Mouse (Mus musculus) MEL (cell line): Measurements from ENCODE around the gene Tbc1d2. TPM values are rescaled to one million over a fixed set of nuclear protein-coding genes. Genes with fewer than 3 reads are reported as not detected.

Experiments used
- DNase-seq: peaks from one replicate; pipeline ENCODE4 v3.0.0; 2011; ENCODE audit warnings: low read depth, low spot score
- H3K27ac ChIP-seq: 2 replicates; pipeline ENCODE4 v1.5.1; 2012; ENCODE audit warnings: low read depth, mild to moderate bottlenecking, control low read depth, low read length, moderate library complexity; ENCODE audit not compliant: control insufficient read depth
- H3K27me3 ChIP-seq, 2 experiments: fragments of 150-350 bp in 1 of 2; sonication (generic) in 1 of 2; 2 replicates each; pipeline ENCODE4 v1.6.1; 2012; ENCODE audit warnings: low read length in 2 of 2, mild to moderate bottlenecking in 2 of 2, improper control_type of control experiment in 1 of 2, moderate library complexity in 1 of 2; ENCODE audit not compliant: insufficient read depth in 2 of 2, control insufficient read depth in 1 of 2
- H3K36me3 ChIP-seq, 2 experiments: 2 replicates each; pipeline ENCODE4 v1.6.1; 2012 to 2014; ENCODE audit warnings: low read length in 2 of 2, improper control_type of control experiment in 1 of 2, inconsistent platforms in 1 of 2, mild to moderate bottlenecking in 1 of 2; ENCODE audit not compliant: insufficient read depth in 2 of 2, control insufficient read depth in 1 of 2
- H3K4me1 ChIP-seq, 2 experiments: fragments of 150-350 bp in 1 of 2; sonication (generic) in 1 of 2; 2 replicates each; pipeline ENCODE4 v1.6.1; 2012; ENCODE audit warnings: low read length in 2 of 2, improper control_type of control experiment in 1 of 2, mild to moderate bottlenecking in 1 of 2; ENCODE audit not compliant: insufficient read depth in 2 of 2, control insufficient read depth in 1 of 2
- H3K4me3 ChIP-seq, 2 experiments: fragments of 150-350 bp in 1 of 2; sonication (generic) in 1 of 2; 2 replicates each; pipeline ENCODE4 v1.5.1; 2012; ENCODE audit warnings: low read depth in 2 of 2, low read length in 2 of 2, mild to moderate bottlenecking in 2 of 2, moderate library complexity in 2 of 2, control low read depth in 1 of 2, improper control_type of control experiment in 1 of 2; ENCODE audit not compliant: control insufficient read depth in 1 of 2, insufficient read depth in 1 of 2
- H3K79me2 ChIP-seq: 2 replicates; pipeline ENCODE4 v1.6.1; 2012; ENCODE audit warnings: mild to moderate bottlenecking, low read length, moderate library complexity; ENCODE audit not compliant: control insufficient read depth, poor library complexity, insufficient read depth
- H3K9ac ChIP-seq: 2 replicates; pipeline ENCODE4 v1.6.1; 2012; ENCODE audit warnings: low read depth, mild to moderate bottlenecking, control low read depth, low read length, moderate library complexity; ENCODE audit not compliant: control insufficient read depth, poor library complexity, severe bottlenecking
- H3K9me3 ChIP-seq: fragments of 150-350 bp; sonication (generic); replicated peaks from 2 replicates; pipeline ENCODE4 v1.6.1; 2012; ENCODE audit warnings: mild to moderate bottlenecking, low read length, improper control_type of control experiment, moderate library complexity; ENCODE audit not compliant: insufficient read depth
- CHD2 ChIP-seq: IDR thresholded peaks from 2 replicates; pipeline ENCODE4 v1.6.1; 2011; ENCODE audit warnings: low read length, improper control_type of control experiment
- CTCF ChIP-seq, 3 experiments: IDR thresholded peaks in 2 of 3; conservative IDR thresholded peaks in 1 of 3; 2 replicates each; pipeline ENCODE4 v1.5.1; 2011 to 2012; ENCODE audit warnings: low read length in 3 of 3, low read depth in 2 of 3, mild to moderate bottlenecking in 2 of 3, improper control_type of control experiment in 1 of 3, inconsistent platforms in 1 of 3, mixed read lengths in 1 of 3, moderate library complexity in 1 of 3; ENCODE audit not compliant: control insufficient read depth in 1 of 3, insufficient read depth in 1 of 3, poor library complexity in 1 of 3, severe bottlenecking in 1 of 3
- E2F4 ChIP-seq: IDR thresholded peaks from 2 replicates; pipeline ENCODE4 v1.6.1; 2011; ENCODE audit warnings: low read depth, low read length, improper control_type of control experiment, borderline replicate concordance
- ELF1 ChIP-seq: IDR thresholded peaks from 2 replicates; pipeline ENCODE4 v1.6.1; 2014; ENCODE audit warnings: low read depth, mild to moderate bottlenecking, inconsistent platforms, low read length, improper control_type of control experiment, moderate library complexity
- EP300 ChIP-seq, 2 experiments: IDR thresholded peaks; 2 replicates each; pipeline ENCODE4 v1.6.1; 2011; ENCODE audit warnings: improper control_type of control experiment in 2 of 2, low read length in 2 of 2, low read depth in 1 of 2, mild to moderate bottlenecking in 1 of 2
- ETS1 ChIP-seq: IDR thresholded peaks from 2 replicates; pipeline ENCODE4 v1.6.1; 2012; ENCODE audit warnings: low read depth, mild to moderate bottlenecking, inconsistent platforms, low read length, improper control_type of control experiment, moderate library complexity
- GABPA ChIP-seq: IDR thresholded peaks from 2 replicates; pipeline ENCODE4 v1.6.1; 2012; ENCODE audit warnings: low read depth, mild to moderate bottlenecking, inconsistent platforms, low read length, improper control_type of control experiment, moderate library complexity
- GATA1 ChIP-seq: IDR thresholded peaks from 2 replicates; pipeline ENCODE4 v1.6.1; 2011; ENCODE audit warnings: low read depth, low read length, improper control_type of control experiment
- HCFC1 ChIP-seq: IDR thresholded peaks from 2 replicates; pipeline ENCODE4 v1.6.1; 2012; ENCODE audit warnings: low read depth, mild to moderate bottlenecking, inconsistent platforms, low read length, improper control_type of control experiment, moderate library complexity
- JUND ChIP-seq: IDR thresholded peaks from 2 replicates; pipeline ENCODE4 v1.6.1; 2011; ENCODE audit warnings: low read depth, mild to moderate bottlenecking, improper control_type of control experiment, low read length
- KAT2A ChIP-seq: conservative IDR thresholded peaks from 2 replicates; pipeline ENCODE4 v1.6.1; 2012; ENCODE audit warnings: low read depth, low read length, improper control_type of control experiment, inconsistent platforms
- MAFK ChIP-seq: IDR thresholded peaks from 2 replicates; pipeline ENCODE4 v1.6.1; 2011; ENCODE audit warnings: low read depth, mild to moderate bottlenecking, low read length, improper control_type of control experiment, borderline replicate concordance
- MAX ChIP-seq: IDR thresholded peaks from 2 replicates; pipeline ENCODE4 v1.6.1; 2011; ENCODE audit warnings: low read length, improper control_type of control experiment
- MEF2A ChIP-seq: IDR thresholded peaks from 2 replicates; pipeline ENCODE4 v1.6.1; 2014; ENCODE audit warnings: low read depth, mild to moderate bottlenecking, inconsistent platforms, low read length, improper control_type of control experiment; ENCODE audit not compliant: poor library complexity, insufficient replicate concordance, severe bottlenecking; ENCODE audit errors: extremely low read depth
- MYB ChIP-seq: IDR thresholded peaks from 2 replicates; pipeline ENCODE4 v1.6.1; 2011; ENCODE audit warnings: mild to moderate bottlenecking, low read depth, low read length, improper control_type of control experiment
- MYC ChIP-seq: IDR thresholded peaks from 2 replicates; pipeline ENCODE4 v1.6.1; 2011; ENCODE audit warnings: low read depth, mild to moderate bottlenecking, low read length, improper control_type of control experiment, moderate library complexity
- NELFE ChIP-seq: IDR thresholded peaks from 2 replicates; pipeline ENCODE4 v1.6.1; 2011; ENCODE audit warnings: low read depth, low read length, improper control_type of control experiment
- NRF1 ChIP-seq: IDR thresholded peaks from 2 replicates; pipeline ENCODE4 v1.6.1; 2014; ENCODE audit warnings: low read depth, mild to moderate bottlenecking, inconsistent platforms, low read length, improper control_type of control experiment, moderate library complexity; ENCODE audit not compliant: poor library complexity, insufficient read depth, severe bottlenecking
- POLR2A ChIP-seq, 2 experiments: IDR thresholded peaks; 2 replicates each; pipeline ENCODE4 v1.6.1; 2011 to 2012; ENCODE audit warnings: low read length in 2 of 2, mild to moderate bottlenecking in 2 of 2, control low read depth in 1 of 2, improper control_type of control experiment in 1 of 2, low read depth in 1 of 2, moderate library complexity in 1 of 2; ENCODE audit not compliant: control insufficient read depth in 1 of 2, insufficient read depth in 1 of 2, poor library complexity in 1 of 2
- POLR2AphosphoS5 ChIP-seq: IDR thresholded peaks from 2 replicates; pipeline ENCODE4 v1.6.1; 2012; ENCODE audit warnings: low read depth, borderline replicate concordance, mild to moderate bottlenecking, inconsistent platforms, low read length, moderate library complexity, mixed read lengths
- RAD21 ChIP-seq: IDR thresholded peaks from 2 replicates; pipeline ENCODE4 v1.6.1; 2011; ENCODE audit warnings: mild to moderate bottlenecking, low read depth, low read length, improper control_type of control experiment
- RCOR1 ChIP-seq: IDR thresholded peaks from 2 replicates; pipeline ENCODE4 v1.6.1; 2012; ENCODE audit warnings: low read depth, mild to moderate bottlenecking, inconsistent platforms, low read length, improper control_type of control experiment
- SIN3A ChIP-seq: IDR thresholded peaks from 2 replicates; pipeline ENCODE4 v1.6.1; 2012; ENCODE audit warnings: low read length, improper control_type of control experiment, inconsistent platforms
- SMC3 ChIP-seq: IDR thresholded peaks from 2 replicates; pipeline ENCODE4 v1.6.1; 2011; ENCODE audit warnings: low read depth, low read length, improper control_type of control experiment
- TAL1 ChIP-seq: IDR thresholded peaks from 2 replicates; pipeline ENCODE4 v1.6.1; 2012; ENCODE audit warnings: mild to moderate bottlenecking, inconsistent platforms, low read length, moderate library complexity, mixed read lengths
- TBP ChIP-seq: IDR thresholded peaks from 2 replicates; pipeline ENCODE4 v1.8.0; 2011; ENCODE audit warnings: low read depth, low read length, improper control_type of control experiment
- TCF12 ChIP-seq: IDR thresholded peaks from 2 replicates; pipeline ENCODE4 v1.6.1; 2014; ENCODE audit warnings: low read depth, mild to moderate bottlenecking, inconsistent platforms, low read length, improper control_type of control experiment, moderate library complexity
- UBTF ChIP-seq: IDR thresholded peaks from 2 replicates; pipeline ENCODE4 v1.6.1; 2012; ENCODE audit warnings: low read depth, mild to moderate bottlenecking, inconsistent platforms, low read length, improper control_type of control experiment, moderate library complexity, borderline replicate concordance; ENCODE audit not compliant: insufficient read depth
- USF1 ChIP-seq: IDR thresholded peaks from 2 replicates; pipeline ENCODE4 v1.6.1; 2014; ENCODE audit warnings: low read depth, mild to moderate bottlenecking, inconsistent platforms, low read length, improper control_type of control experiment, moderate library complexity
- ZKSCAN1 ChIP-seq: IDR thresholded peaks from 2 replicates; pipeline ENCODE4 v1.6.1; 2012; ENCODE audit warnings: low read depth, mild to moderate bottlenecking, inconsistent platforms, low read length, improper control_type of control experiment, moderate library complexity
- ZNF384 ChIP-seq: IDR thresholded peaks from 2 replicates; pipeline ENCODE4 v1.6.1; 2012; ENCODE audit warnings: low read depth, mild to moderate bottlenecking, inconsistent platforms, low read length, improper control_type of control experiment
- polyA plus RNA-seq, 2 experiments: library from polyadenylated mRNA; stranded (reverse) in 1 of 2; unstranded in 1 of 2; fragments of >175 nt in 1 of 2; fragments of >200 nt in 1 of 2; gene quantifications; 2 replicates each; pipeline versions ENCODE4 v1.2.1 to v1.2.4; 2012; ENCODE audit warnings: low replicate concordance in 2 of 2, low read depth in 1 of 2; ENCODE audit not compliant: insufficient read length in 2 of 2, insufficient read depth in 1 of 2, missing spikeins in 1 of 2
- total RNA-seq: library from RNA; depleted of rRNA; stranded (reverse); fragments of 300-350 nt; gene quantifications from 2 replicates; pipeline ENCODE4 v1.2.3, GENCODE M21; 2012

The Tbc1d2 gene
- total and polyA plus RNA-seq, 3 experiments = 0.19 to 0.36 TPM; not detected in 1

DNA sequence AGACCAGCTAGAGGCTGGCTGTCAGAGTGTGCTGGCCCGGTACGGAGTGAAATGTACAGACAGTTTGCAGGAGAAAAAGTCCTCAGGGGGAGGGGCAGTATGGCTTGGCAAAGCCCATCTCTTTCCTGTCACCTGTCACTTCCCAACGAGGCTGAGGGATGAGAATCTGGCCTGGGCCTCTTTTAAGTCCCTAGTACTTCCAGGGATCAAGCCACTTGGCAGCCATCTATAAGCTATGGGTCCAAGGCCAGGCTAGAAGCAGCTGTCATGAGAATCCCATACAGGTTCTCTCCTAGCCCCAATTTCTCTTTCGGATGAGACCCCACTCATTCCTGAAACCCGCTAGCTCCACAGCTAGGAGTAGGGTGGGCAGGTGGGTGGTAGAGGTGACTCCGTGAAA is 53.6 kb downstream of the Tbc1d2 start:
- TF ChIP-seq MYB (no peak), SIN3A (no peak), KAT2A (no peak), CHD2 (no peak), SMC3 (no peak), GABPA (no peak), RAD21 (no peak), E2F4 (no peak), USF1 (no peak), ZKSCAN1 (no peak)
- H3K79me2 ChIP-seq = no peaks in the 10 kb centered on the region
- no peaks in the 10 kb centered on the region for H3K9me3 ChIP-seq
- peaks cover 7 to 24% of the 10 kb centered on the region in 2 experiments for H3K4me1 ChIP-seq
- peaks cover 5 to 7% of the 10 kb centered on the region in 2 experiments; a peak in 3 of 4 replicates for H3K27me3 ChIP-seq
- no peak overlapping the region for H3K4me3 ChIP-seq
- no peak overlapping the region for H3K27ac ChIP-seq
- no peak overlapping the region for H3K9ac ChIP-seq
- H3K36me3 ChIP-seq = peaks cover 0 to 23% of the 10 kb centered on the region in 2 experiments; a peak in 2 of 4 replicates
- no peak for DNase-seq

DNA sequence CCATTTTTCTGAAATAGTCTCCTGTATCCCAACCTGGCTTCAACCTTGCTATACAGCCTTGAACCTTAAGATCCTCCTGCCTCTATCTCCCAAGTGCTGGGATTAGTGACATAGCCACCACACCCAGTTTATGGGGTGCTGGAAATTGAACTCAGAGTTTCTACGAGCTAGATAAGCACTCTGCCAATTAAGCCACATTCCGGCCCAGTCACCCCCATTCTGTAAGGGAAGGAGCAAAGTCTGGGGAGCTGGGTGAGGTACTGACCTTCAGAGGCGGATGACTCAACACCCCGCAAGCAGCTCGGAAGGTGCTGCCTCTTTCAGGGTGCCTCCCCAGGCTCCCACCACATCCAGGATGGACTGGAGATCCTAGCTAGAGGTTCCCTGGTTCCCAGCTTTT is 55.9 kb downstream of the Tbc1d2 start:
- Histone ChIP-seq H3K79me2 (no peaks in the 10 kb centered on the region), H3K27me3 (no peaks in the 10 kb centered on the region), H3K27ac (peak overlapping the region; percentile 51), H3K9me3 (no peaks in the 10 kb centered on the region), H3K9ac (0 out of 2 replicates have a peak overlapping the region, but pooled peaks have one; percentile 21), H3K36me3 (peaks cover 0 to 42% of the 10 kb centered on the region in 2 experiments; a peak in 2 of 4 replicates), H3K4me1 (peaks cover 13 to 46% of the 10 kb centered on the region in 2 experiments), H3K4me3 (no peak overlapping the region)
- peak; percentile 71 for DNase-seq
- no peak for TF ChIP-seq MAX
- TF ChIP-seq CTCF (IDR thresholded peaks at IDR 0.05 in 2 of 3, conservative IDR thresholded peaks at IDR 0.05 in 1 of 3; ENCODE audit: control insufficient read depth in 1 of 3, insufficient read depth in 1 of 3, low read depth in 2 of 3, low read length in 3 of 3, poor library complexity in 1 of 3, severe bottlenecking in 1 of 3) = no peak
- TF ChIP-seq POLR2AphosphoS5 = no peak
- no peak for TF ChIP-seq ELF1
- TF ChIP-seq UBTF = no peak
- no peak for TF ChIP-seq ZNF384
- TF ChIP-seq EP300 (IDR thresholded peaks at IDR 0.05; ENCODE audit: low read depth in 1 of 2, low read length in 2 of 2) = peak; percentile 51 to 64; a peak in 3 of 4 replicates
- TF ChIP-seq RAD21 = no peak
- no peak for TF ChIP-seq E2F4
- peak; percentile 29; the same call in 1 of the 2 replicates for TF ChIP-seq SIN3A
- TF ChIP-seq TCF12 = peak; percentile 44; the same call in 1 of the 2 replicates
- peak; percentile 63 for TF ChIP-seq ETS1
- TF ChIP-seq RCOR1 = peak; percentile 48; the same call in 1 of the 2 replicates
- TF ChIP-seq TAL1 = no peak
- no peak for TF ChIP-seq POLR2A (IDR thresholded peaks at IDR 0.05; ENCODE audit: control insufficient read depth in 1 of 2, insufficient read depth in 1 of 2, low read depth in 1 of 2, low read length in 2 of 2, poor library complexity in 1 of 2)
- no peak for TF ChIP-seq NELFE
- no peak for TF ChIP-seq ZKSCAN1
- no peak for TF ChIP-seq JUND
- no peak for TF ChIP-seq CHD2
- TF ChIP-seq HCFC1 = no peak
- no peak for TF ChIP-seq USF1
- TF ChIP-seq NRF1 = no peak
- no peak for TF ChIP-seq MYB
- peak; percentile 59 for TF ChIP-seq GATA1
- TF ChIP-seq SMC3 = no peak
- TF ChIP-seq MEF2A = 0 out of 2 replicates have a peak, but pooled peaks have one; percentile 21
- no peak; the same call in 1 of the 2 replicates for TF ChIP-seq MAFK
- no peak for TF ChIP-seq MYC
- no peak for TF ChIP-seq TBP
